Mouse (Mus musculus) heart, postnatal 14 days (tissue): ENCODE data around the gene Gm8251. TPM values are rescaled to one million over a fixed set of nuclear protein-coding genes. Genes with fewer than 3 reads are reported as not detected.

ENCODE experiments used
- total RNA-seq, 2 experiments: library from RNA; stranded (reverse); gene quantifications; 2 replicates each; pipeline ENCODE4 v1.2.3; 2021

Gene Gm8251
- total RNA-seq, 2 experiments from 2014 or later = 0.02 TPM; not detected in 1

Other genes with a start within 250 kb of the Gm8251 start
- gene Uxs1, start 234.1 kb downstream of the Gm8251 start, total RNA-seq = 1 to 10 TPM; 7.8 to 8.8 TPM
- 10 to 100 TPM; 43.1 to 45.2 TPM for gene Tpp2, start 128.3 kb downstream of the Gm8251 start, total RNA-seq
- not detected for gene Mettl21c, start 41.9 kb downstream of the Gm8251 start, total RNA-seq
- 1 to 10 TPM; 7.4 to 8.7 TPM for gene Tex30, start 40.5 kb upstream of the Gm8251 start, total RNA-seq
- 10 to 100 TPM; 21.8 to 26.3 TPM for gene Kdelc1, start 56.9 kb upstream of the Gm8251 start, total RNA-seq
- 10 to 100 TPM; 10.2 to 13.7 TPM for gene Bivm, start 57.0 kb upstream of the Gm8251 start, total RNA-seq
- gene Ercc5, start 85.8 kb upstream of the Gm8251 start, total RNA-seq = 10 to 100 TPM; 18.8 to 19.4 TPM
- gene Mettl21e, start 157.0 kb upstream of the Gm8251 start, total RNA-seq = under 1 TPM; 0.10 to 0.24 TPM